Mouse (Mus musculus) MEL (cell line): ENCODE measurements around the gene 4930455H04Rik. TPM values are rescaled to one million over a fixed set of nuclear protein-coding genes. Genes with fewer than 3 reads are reported as not detected.

Experiments
- DNase-seq: peaks from one replicate; pipeline ENCODE4 v3.0.0; 2011; ENCODE audit warnings: low read depth, low spot score
- H3K27ac ChIP-seq: 2 replicates; pipeline ENCODE4 v1.5.1; 2012; ENCODE audit warnings: low read depth, mild to moderate bottlenecking, control low read depth, low read length, moderate library complexity; ENCODE audit not compliant: control insufficient read depth
- H3K27me3 ChIP-seq, 2 experiments: fragments of 150-350 bp in 1 of 2; sonication (generic) in 1 of 2; 2 replicates each; pipeline ENCODE4 v1.6.1; 2012; ENCODE audit warnings: low read length in 2 of 2, mild to moderate bottlenecking in 2 of 2, improper control_type of control experiment in 1 of 2, moderate library complexity in 1 of 2; ENCODE audit not compliant: insufficient read depth in 2 of 2, control insufficient read depth in 1 of 2
- H3K36me3 ChIP-seq, 2 experiments: 2 replicates each; pipeline ENCODE4 v1.6.1; 2012 to 2014; ENCODE audit warnings: low read length in 2 of 2, improper control_type of control experiment in 1 of 2, inconsistent platforms in 1 of 2, mild to moderate bottlenecking in 1 of 2; ENCODE audit not compliant: insufficient read depth in 2 of 2, control insufficient read depth in 1 of 2
- H3K4me1 ChIP-seq, 2 experiments: fragments of 150-350 bp in 1 of 2; sonication (generic) in 1 of 2; 2 replicates each; pipeline ENCODE4 v1.6.1; 2012; ENCODE audit warnings: low read length in 2 of 2, improper control_type of control experiment in 1 of 2, mild to moderate bottlenecking in 1 of 2; ENCODE audit not compliant: insufficient read depth in 2 of 2, control insufficient read depth in 1 of 2
- H3K4me3 ChIP-seq, 2 experiments: fragments of 150-350 bp in 1 of 2; sonication (generic) in 1 of 2; 2 replicates each; pipeline ENCODE4 v1.5.1; 2012; ENCODE audit warnings: low read depth in 2 of 2, low read length in 2 of 2, mild to moderate bottlenecking in 2 of 2, moderate library complexity in 2 of 2, control low read depth in 1 of 2, improper control_type of control experiment in 1 of 2; ENCODE audit not compliant: control insufficient read depth in 1 of 2, insufficient read depth in 1 of 2
- H3K79me2 ChIP-seq: 2 replicates; pipeline ENCODE4 v1.6.1; 2012; ENCODE audit warnings: mild to moderate bottlenecking, low read length, moderate library complexity; ENCODE audit not compliant: control insufficient read depth, poor library complexity, insufficient read depth
- H3K9ac ChIP-seq: 2 replicates; pipeline ENCODE4 v1.6.1; 2012; ENCODE audit warnings: low read depth, mild to moderate bottlenecking, control low read depth, low read length, moderate library complexity; ENCODE audit not compliant: control insufficient read depth, poor library complexity, severe bottlenecking
- H3K9me3 ChIP-seq: fragments of 150-350 bp; sonication (generic); replicated peaks from 2 replicates; pipeline ENCODE4 v1.6.1; 2012; ENCODE audit warnings: mild to moderate bottlenecking, low read length, improper control_type of control experiment, moderate library complexity; ENCODE audit not compliant: insufficient read depth
- CHD1 ChIP-seq: IDR thresholded peaks from 2 replicates; pipeline ENCODE4 v1.6.1; 2012; ENCODE audit warnings: low read depth, mild to moderate bottlenecking, inconsistent platforms, low read length, improper control_type of control experiment
- E2F4 ChIP-seq: IDR thresholded peaks from 2 replicates; pipeline ENCODE4 v1.6.1; 2011; ENCODE audit warnings: low read depth, low read length, improper control_type of control experiment, borderline replicate concordance
- ELF1 ChIP-seq: IDR thresholded peaks from 2 replicates; pipeline ENCODE4 v1.6.1; 2014; ENCODE audit warnings: low read depth, mild to moderate bottlenecking, inconsistent platforms, low read length, improper control_type of control experiment, moderate library complexity
- EP300 ChIP-seq, 2 experiments: IDR thresholded peaks; 2 replicates each; pipeline ENCODE4 v1.6.1; 2011; ENCODE audit warnings: improper control_type of control experiment in 2 of 2, low read length in 2 of 2, low read depth in 1 of 2, mild to moderate bottlenecking in 1 of 2
- ETS1 ChIP-seq: IDR thresholded peaks from 2 replicates; pipeline ENCODE4 v1.6.1; 2012; ENCODE audit warnings: low read depth, mild to moderate bottlenecking, inconsistent platforms, low read length, improper control_type of control experiment, moderate library complexity
- HCFC1 ChIP-seq: IDR thresholded peaks from 2 replicates; pipeline ENCODE4 v1.6.1; 2012; ENCODE audit warnings: low read depth, mild to moderate bottlenecking, inconsistent platforms, low read length, improper control_type of control experiment, moderate library complexity
- MAX ChIP-seq: IDR thresholded peaks from 2 replicates; pipeline ENCODE4 v1.6.1; 2011; ENCODE audit warnings: low read length, improper control_type of control experiment
- MYB ChIP-seq: IDR thresholded peaks from 2 replicates; pipeline ENCODE4 v1.6.1; 2011; ENCODE audit warnings: mild to moderate bottlenecking, low read depth, low read length, improper control_type of control experiment
- MYC ChIP-seq: IDR thresholded peaks from 2 replicates; pipeline ENCODE4 v1.6.1; 2011; ENCODE audit warnings: low read depth, mild to moderate bottlenecking, low read length, improper control_type of control experiment, moderate library complexity
- POLR2AphosphoS5 ChIP-seq: IDR thresholded peaks from 2 replicates; pipeline ENCODE4 v1.6.1; 2012; ENCODE audit warnings: low read depth, borderline replicate concordance, mild to moderate bottlenecking, inconsistent platforms, low read length, moderate library complexity, mixed read lengths
- RCOR1 ChIP-seq: IDR thresholded peaks from 2 replicates; pipeline ENCODE4 v1.6.1; 2012; ENCODE audit warnings: low read depth, mild to moderate bottlenecking, inconsistent platforms, low read length, improper control_type of control experiment
- SMC3 ChIP-seq: IDR thresholded peaks from 2 replicates; pipeline ENCODE4 v1.6.1; 2011; ENCODE audit warnings: low read depth, low read length, improper control_type of control experiment
- TCF12 ChIP-seq: IDR thresholded peaks from 2 replicates; pipeline ENCODE4 v1.6.1; 2014; ENCODE audit warnings: low read depth, mild to moderate bottlenecking, inconsistent platforms, low read length, improper control_type of control experiment, moderate library complexity
- UBTF ChIP-seq: IDR thresholded peaks from 2 replicates; pipeline ENCODE4 v1.6.1; 2012; ENCODE audit warnings: low read depth, mild to moderate bottlenecking, inconsistent platforms, low read length, improper control_type of control experiment, moderate library complexity, borderline replicate concordance; ENCODE audit not compliant: insufficient read depth
- ZC3H11A ChIP-seq: IDR thresholded peaks from 2 replicates; pipeline ENCODE4 v1.6.1; 2012; ENCODE audit warnings: low read depth, mild to moderate bottlenecking, inconsistent platforms, low read length, improper control_type of control experiment
- ZKSCAN1 ChIP-seq: IDR thresholded peaks from 2 replicates; pipeline ENCODE4 v1.6.1; 2012; ENCODE audit warnings: low read depth, mild to moderate bottlenecking, inconsistent platforms, low read length, improper control_type of control experiment, moderate library complexity
- ZNF384 ChIP-seq: IDR thresholded peaks from 2 replicates; pipeline ENCODE4 v1.6.1; 2012; ENCODE audit warnings: low read depth, mild to moderate bottlenecking, inconsistent platforms, low read length, improper control_type of control experiment
- polyA plus RNA-seq, 2 experiments: library from polyadenylated mRNA; stranded (reverse) in 1 of 2; unstranded in 1 of 2; fragments of >175 nt in 1 of 2; fragments of >200 nt in 1 of 2; gene quantifications; 2 replicates each; pipeline versions ENCODE4 v1.2.1 to v1.2.4; 2012; ENCODE audit warnings: low replicate concordance in 2 of 2, low read depth in 1 of 2; ENCODE audit not compliant: insufficient read length in 2 of 2, insufficient read depth in 1 of 2, missing spikeins in 1 of 2
- total RNA-seq: library from RNA; depleted of rRNA; stranded (reverse); fragments of 300-350 nt; gene quantifications from 2 replicates; pipeline ENCODE4 v1.2.3, GENCODE M21; 2012

The 4930455H04Rik gene
- total and polyA plus RNA-seq, 3 experiments, result not detected

DNA sequence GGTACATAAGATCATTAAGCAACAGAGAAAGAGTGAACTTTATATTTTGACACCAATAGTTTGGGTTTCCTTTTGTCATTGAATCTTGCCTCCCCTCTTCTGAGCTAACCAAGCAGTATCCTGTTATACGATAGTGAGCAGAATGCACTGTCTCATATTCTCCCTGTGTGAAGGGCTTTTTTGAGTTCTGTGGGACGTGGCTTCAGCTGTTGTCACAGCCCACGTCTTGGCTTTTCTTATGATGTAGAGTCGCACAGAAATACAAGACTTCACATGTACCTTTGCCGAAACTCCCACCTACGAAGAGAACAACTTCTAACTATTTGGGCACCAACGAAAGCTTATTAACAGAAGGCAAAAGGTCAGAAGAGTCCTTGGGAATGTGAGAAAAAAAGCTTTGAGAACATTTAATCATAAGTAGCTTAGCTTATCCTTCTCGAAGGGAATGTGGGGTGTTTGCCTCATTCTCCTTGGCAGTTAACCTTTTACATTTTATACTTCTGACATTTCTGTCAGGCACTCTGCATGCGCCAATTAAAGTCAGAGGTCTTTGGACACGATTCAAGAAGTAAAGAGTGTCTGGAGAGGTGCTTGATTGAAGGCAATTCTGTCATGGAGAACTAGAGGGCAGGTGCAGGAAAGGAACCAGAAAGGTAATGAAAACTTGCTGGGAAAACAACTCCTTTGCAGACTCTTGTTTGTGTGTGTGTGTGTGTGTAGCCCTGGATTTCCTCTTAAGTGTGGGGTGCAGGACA, 27.1 kb upstream of the 4930455H04Rik start:
- Histone ChIP-seq H3K4me3 (no peak overlapping the region), H3K27me3 (peaks cover 10 to 17% of the 10 kb centered on the region in 2 experiments), H3K36me3 (no peaks in the 10 kb centered on the region), H3K27ac (no peak overlapping the region), H3K9me3 (no peaks in the 10 kb centered on the region), H3K79me2 (no peaks in the 10 kb centered on the region), H3K9ac (no peak overlapping the region), H3K4me1 (no peaks in the 10 kb centered on the region)
- no peak for TF ChIP-seq UBTF
- TF ChIP-seq ZKSCAN1, result no peak
- no peak for DNase-seq

DNA sequence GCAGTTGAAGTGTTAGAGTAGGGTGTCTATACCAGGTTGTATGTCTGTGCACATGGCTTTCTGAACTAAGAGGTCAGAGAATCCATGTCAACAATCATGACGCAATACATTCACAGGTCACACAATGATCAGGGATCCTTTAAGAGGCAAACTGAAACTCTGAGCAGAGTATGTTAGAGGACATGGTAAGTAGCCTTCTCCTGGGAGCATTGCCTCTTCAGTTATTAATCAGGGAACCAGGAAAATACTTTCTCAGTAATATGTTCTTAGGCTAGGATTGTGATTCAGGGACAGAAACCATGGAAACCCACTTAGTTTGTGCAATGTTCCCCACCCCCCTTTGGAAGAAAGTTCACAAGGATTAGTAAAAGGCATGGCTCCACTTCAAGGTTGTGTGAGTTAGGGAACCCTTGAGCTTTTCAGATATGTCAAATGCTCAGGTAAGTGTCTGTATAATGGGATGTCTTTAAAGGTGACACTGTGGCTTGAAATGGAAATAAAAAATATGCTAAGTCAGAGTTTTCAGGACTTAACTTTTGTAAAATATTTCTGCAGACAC, 26.4 kb upstream of the 4930455H04Rik start:
- no peak overlapping the region for H3K4me3 ChIP-seq
- H3K27me3 ChIP-seq, result peaks cover 10 to 17% of the 10 kb centered on the region in 2 experiments
- no peak for DNase-seq
- H3K27ac ChIP-seq, result no peak overlapping the region
- no peaks in the 10 kb centered on the region for H3K9me3 ChIP-seq
- H3K4me1 ChIP-seq, result no peaks in the 10 kb centered on the region
- H3K79me2 ChIP-seq, result no peaks in the 10 kb centered on the region
- H3K36me3 ChIP-seq, result no peaks in the 10 kb centered on the region
- TF ChIP-seq CHD1 (no peak), SMC3 (no peak), ETS1 (no peak), EP300 (IDR thresholded peaks at IDR 0.05; ENCODE audit: low read depth in 1 of 2, low read length in 2 of 2) (no peak), MYB (no peak), ZNF384 (no peak), MYC (no peak), TCF12 (no peak), ELF1 (no peak), HCFC1 (no peak), MAX (no peak), RCOR1 (no peak), ZC3H11A (no peak), E2F4 (no peak), POLR2AphosphoS5 (no peak)
- no peak overlapping the region for H3K9ac ChIP-seq
